Mouse (Mus musculus): ENCODE measurements around the gene Psmd4. TPM values are rescaled to one million over a fixed set of nuclear protein-coding genes. Genes with fewer than 3 reads are reported as not detected.
A peak's percentile ranks its signal among the peaks of the same experiment; 100 is the strongest.

Psmd4 gene
- polyA plus RNA-seq, 1 experiment: 286 TPM

DNA sequence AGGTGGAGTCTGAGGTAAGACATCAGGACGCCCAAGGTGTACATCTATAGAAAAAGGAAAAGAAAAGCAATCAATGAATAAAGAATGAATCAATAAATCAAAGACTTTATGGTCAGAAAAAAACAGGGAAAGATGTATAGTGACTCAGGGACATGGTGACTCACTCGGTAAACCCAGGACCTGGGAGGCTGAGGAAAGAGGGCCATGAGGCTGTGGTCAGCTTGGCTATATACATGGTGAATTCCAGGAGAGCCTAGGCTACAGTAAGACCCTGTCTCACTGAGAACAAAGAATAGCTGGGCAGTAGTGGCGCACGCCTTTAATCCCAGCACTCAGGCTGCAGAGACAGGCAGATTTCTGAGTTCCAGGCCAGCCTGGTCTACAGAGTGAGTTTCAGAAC lies 21.3 kb upstream of the Psmd4 start:
- H3K36me3 ChIP-seq (ENCODE audit: control insufficient read depth, insufficient read depth, low read length, poor library complexity, severe bottlenecking): peaks cover 64% of the 10 kb centered on the region
- TF ChIP-seq EP300 (IDR thresholded peaks at IDR 0.05; ENCODE audit: insufficient read depth, low read depth, low read length): no peak
- no peak for TF ChIP-seq CTCF (IDR thresholded peaks at IDR 0.05; ENCODE audit: low read depth, low read length)
- no peak for TF ChIP-seq POLR2A (IDR thresholded peaks at IDR 0.05; ENCODE audit: insufficient read depth, low read length)
- H3K4me3 ChIP-seq (ENCODE audit: low read depth, low read length): no peak overlapping the region
- no peaks in the 10 kb centered on the region for H3K9me3 ChIP-seq (replicated peaks; ENCODE audit: control insufficient read depth, insufficient read depth, low read length, poor library complexity, severe bottlenecking)
- H3K27me3 ChIP-seq (ENCODE audit: control insufficient read depth, insufficient read depth, low read length, poor library complexity, severe bottlenecking): no peaks in the 10 kb centered on the region
- H3K9ac ChIP-seq (ENCODE audit: low read depth, poor library complexity, severe bottlenecking): no peak overlapping the region
- no peak overlapping the region for H3K27ac ChIP-seq (ENCODE audit: insufficient read depth, low read length)
- H3K4me1 ChIP-seq (ENCODE audit: control insufficient read depth, insufficient read depth, low read length): peaks cover 2% of the 10 kb centered on the region

DNA sequence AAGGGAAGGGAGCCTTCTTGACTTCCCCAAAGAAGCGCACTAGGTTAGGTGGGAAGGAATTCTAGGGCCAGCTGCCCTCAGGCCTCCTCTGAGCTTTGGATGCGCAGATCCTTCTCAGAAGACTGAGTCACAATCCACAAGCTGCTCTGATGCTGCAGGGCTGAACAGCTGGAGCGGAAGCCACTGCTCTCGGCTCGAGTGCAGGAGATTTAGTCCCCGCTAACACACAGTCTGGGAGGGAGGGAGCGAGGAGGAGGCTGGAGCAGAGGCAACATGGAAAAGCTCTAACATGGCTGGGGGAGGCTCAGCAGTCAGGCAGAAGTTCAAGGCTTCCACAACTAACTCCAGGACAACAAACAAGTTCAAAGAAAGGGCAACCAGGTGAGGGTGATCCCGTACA lies 15.7 kb upstream of the Psmd4 start:
- Histone ChIP-seq H3K27me3 (ENCODE audit: control insufficient read depth, insufficient read depth, low read length, poor library complexity, severe bottlenecking) (no peaks in the 10 kb centered on the region), H3K4me1 (ENCODE audit: control insufficient read depth, insufficient read depth, low read length) (peaks cover 2% of the 10 kb centered on the region), H3K9ac (ENCODE audit: low read depth, poor library complexity, severe bottlenecking) (no peak overlapping the region), H3K36me3 (ENCODE audit: control insufficient read depth, insufficient read depth, low read length, poor library complexity, severe bottlenecking) (peaks cover 28% of the 10 kb centered on the region), H3K9me3 (replicated peaks; ENCODE audit: control insufficient read depth, insufficient read depth, low read length, poor library complexity, severe bottlenecking) (no peaks in the 10 kb centered on the region), H3K27ac (ENCODE audit: insufficient read depth, low read length) (no peak overlapping the region), H3K4me3 (ENCODE audit: low read depth, low read length) (no peak overlapping the region)
- TF ChIP-seq POLR2A (IDR thresholded peaks at IDR 0.05; ENCODE audit: insufficient read depth, low read length): no peak
- no peak for TF ChIP-seq CTCF (IDR thresholded peaks at IDR 0.05; ENCODE audit: low read depth, low read length)

DNA sequence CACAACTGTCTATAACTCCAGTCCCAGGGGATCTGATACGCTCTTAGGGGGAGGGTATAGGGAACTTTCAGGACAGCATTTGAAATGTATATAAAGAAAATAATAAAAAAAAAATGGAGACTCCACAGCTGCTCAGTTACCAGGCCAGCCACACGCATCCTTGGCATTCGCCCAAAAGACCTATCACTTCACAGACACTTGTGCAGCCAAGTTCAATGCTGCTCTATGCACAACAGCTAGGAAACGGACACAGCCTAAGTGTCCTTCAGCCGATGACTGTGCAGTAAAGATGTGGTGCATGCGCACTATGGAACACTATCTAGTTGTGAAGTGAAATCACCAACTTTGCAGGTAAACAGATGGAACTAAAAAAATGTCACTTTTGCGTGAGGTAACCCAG lies 13.9 kb upstream of the Psmd4 start:
- Histone ChIP-seq H3K36me3 (ENCODE audit: control insufficient read depth, insufficient read depth, low read length, poor library complexity, severe bottlenecking) (peaks cover 17% of the 10 kb centered on the region), H3K9me3 (replicated peaks; ENCODE audit: control insufficient read depth, insufficient read depth, low read length, poor library complexity, severe bottlenecking) (no peaks in the 10 kb centered on the region), H3K9ac (ENCODE audit: low read depth, poor library complexity, severe bottlenecking) (no peak overlapping the region), H3K27me3 (ENCODE audit: control insufficient read depth, insufficient read depth, low read length, poor library complexity, severe bottlenecking) (no peaks in the 10 kb centered on the region), H3K4me1 (ENCODE audit: control insufficient read depth, insufficient read depth, low read length) (peaks cover 2% of the 10 kb centered on the region), H3K4me3 (ENCODE audit: low read depth, low read length) (no peak overlapping the region), H3K27ac (ENCODE audit: insufficient read depth, low read length) (no peak overlapping the region)
- no peak for TF ChIP-seq CTCF (IDR thresholded peaks at IDR 0.05; ENCODE audit: low read depth, low read length)
- TF ChIP-seq POLR2A (IDR thresholded peaks at IDR 0.05; ENCODE audit: insufficient read depth, low read length): no peak
- TF ChIP-seq EP300 (IDR thresholded peaks at IDR 0.05; ENCODE audit: insufficient read depth, low read depth, low read length): no peak

DNA sequence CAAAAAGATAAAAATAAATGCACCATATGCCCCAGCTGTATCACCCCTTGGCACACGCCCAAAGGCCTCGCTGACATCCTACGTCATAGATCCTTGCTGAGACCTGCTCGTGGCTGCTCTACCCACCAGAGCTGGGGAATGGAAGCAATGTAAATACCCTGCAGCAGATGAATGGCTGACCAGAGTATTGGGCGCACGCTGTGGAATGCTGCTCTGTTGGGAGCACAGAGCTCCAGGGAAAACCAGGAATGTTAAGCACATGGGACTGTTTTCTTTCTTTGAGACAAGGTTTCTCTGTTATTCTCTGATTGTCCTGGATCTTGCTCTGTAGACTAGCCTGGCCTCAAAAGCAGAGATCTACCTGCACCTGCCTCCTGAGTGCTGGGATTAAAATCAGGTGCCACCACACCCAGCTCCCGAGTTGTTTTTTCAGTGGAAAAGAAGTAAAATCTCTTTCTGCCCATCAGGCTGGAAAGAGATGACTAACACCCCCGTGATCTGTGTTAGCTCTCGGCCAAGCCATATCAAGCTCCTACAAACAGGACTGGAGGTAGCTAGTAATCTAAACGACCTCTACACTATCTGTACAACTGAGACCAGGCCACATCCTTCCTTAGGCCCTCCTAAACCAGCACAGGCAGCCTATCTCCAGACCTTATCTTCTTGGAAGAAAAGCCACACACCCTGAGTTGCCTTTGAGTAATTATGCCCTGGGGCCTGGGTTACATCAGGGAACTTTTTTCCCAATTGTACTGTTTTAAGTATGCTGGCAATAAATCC lies 12.3 kb upstream of the Psmd4 start:
- no peaks in the 10 kb centered on the region for H3K9me3 ChIP-seq (replicated peaks; ENCODE audit: control insufficient read depth, insufficient read depth, low read length, poor library complexity, severe bottlenecking)
- H3K9ac ChIP-seq (ENCODE audit: low read depth, poor library complexity, severe bottlenecking): no peak overlapping the region
- no peaks in the 10 kb centered on the region for H3K27me3 ChIP-seq (ENCODE audit: control insufficient read depth, insufficient read depth, low read length, poor library complexity, severe bottlenecking)
- no peak overlapping the region for H3K4me3 ChIP-seq (ENCODE audit: low read depth, low read length)
- peak overlapping the region; percentile 33; the same call in 1 of the 2 replicates for H3K27ac ChIP-seq (ENCODE audit: insufficient read depth, low read length)
- TF ChIP-seq EP300 (IDR thresholded peaks at IDR 0.05; ENCODE audit: insufficient read depth, low read depth, low read length) (no peak), CTCF (IDR thresholded peaks at IDR 0.05; ENCODE audit: low read depth, low read length) (no peak), POLR2A (IDR thresholded peaks at IDR 0.05; ENCODE audit: insufficient read depth, low read length) (no peak)
- H3K36me3 ChIP-seq (ENCODE audit: control insufficient read depth, insufficient read depth, low read length, poor library complexity, severe bottlenecking): peaks cover 8% of the 10 kb centered on the region
- peaks cover 2% of the 10 kb centered on the region for H3K4me1 ChIP-seq (ENCODE audit: control insufficient read depth, insufficient read depth, low read length)

DNA sequence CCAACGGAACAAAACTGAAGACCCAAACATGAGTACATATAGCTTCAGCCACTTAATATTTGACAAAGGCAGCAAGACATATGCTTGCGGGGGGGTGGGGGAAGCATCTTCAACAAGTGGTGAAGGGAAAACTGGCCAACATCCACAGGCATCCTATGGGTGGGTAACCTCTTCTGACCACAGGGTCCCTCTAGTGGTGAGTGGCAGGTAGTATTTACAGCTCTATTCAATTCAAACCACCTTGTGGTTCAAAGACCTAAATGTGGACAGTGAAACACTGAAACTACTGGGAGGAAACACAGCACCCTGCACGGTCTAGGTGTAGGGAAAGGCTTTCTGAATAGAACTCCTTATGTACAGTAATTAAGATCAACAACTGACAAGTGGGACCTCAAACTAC lies 11.3 kb upstream of the Psmd4 start:
- Histone ChIP-seq H3K4me1 (ENCODE audit: control insufficient read depth, insufficient read depth, low read length) (peaks cover under 1% of the 10 kb centered on the region), H3K4me3 (ENCODE audit: low read depth, low read length) (no peak overlapping the region), H3K36me3 (ENCODE audit: control insufficient read depth, insufficient read depth, low read length, poor library complexity, severe bottlenecking) (peaks cover under 1% of the 10 kb centered on the region; the same call in 1 of the 2 replicates), H3K27ac (ENCODE audit: insufficient read depth, low read length) (no peak overlapping the region), H3K27me3 (ENCODE audit: control insufficient read depth, insufficient read depth, low read length, poor library complexity, severe bottlenecking) (no peaks in the 10 kb centered on the region), H3K9ac (ENCODE audit: low read depth, poor library complexity, severe bottlenecking) (no peak overlapping the region), H3K9me3 (replicated peaks; ENCODE audit: control insufficient read depth, insufficient read depth, low read length, poor library complexity, severe bottlenecking) (no peaks in the 10 kb centered on the region)
- TF ChIP-seq POLR2A (IDR thresholded peaks at IDR 0.05; ENCODE audit: insufficient read depth, low read length) (no peak), CTCF (IDR thresholded peaks at IDR 0.05; ENCODE audit: low read depth, low read length) (peak; percentile 51), EP300 (IDR thresholded peaks at IDR 0.05; ENCODE audit: insufficient read depth, low read depth, low read length) (no peak)

DNA sequence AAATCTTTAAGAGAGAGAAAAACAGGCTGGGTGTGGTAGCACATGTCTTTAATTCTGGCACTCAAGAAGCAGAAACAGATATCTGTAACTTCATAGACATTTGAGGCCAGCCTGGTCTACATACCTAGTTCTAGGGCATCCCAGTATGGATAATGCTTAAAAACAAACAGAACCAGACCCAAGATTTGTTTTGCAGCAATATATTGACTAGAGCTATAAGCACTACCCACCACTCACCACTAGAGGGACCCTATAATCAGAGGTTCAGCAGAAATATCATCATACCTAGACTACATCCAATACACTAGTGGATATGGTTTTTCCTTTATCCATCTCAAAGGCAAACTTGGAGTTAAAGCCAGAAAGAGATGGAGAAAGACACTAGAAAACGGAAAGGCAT lies 10.5 kb upstream of the Psmd4 start:
- Histone ChIP-seq H3K9ac (ENCODE audit: low read depth, poor library complexity, severe bottlenecking) (no peak overlapping the region), H3K4me1 (ENCODE audit: control insufficient read depth, insufficient read depth, low read length) (no peaks in the 10 kb centered on the region), H3K9me3 (replicated peaks; ENCODE audit: control insufficient read depth, insufficient read depth, low read length, poor library complexity, severe bottlenecking) (no peaks in the 10 kb centered on the region), H3K27me3 (ENCODE audit: control insufficient read depth, insufficient read depth, low read length, poor library complexity, severe bottlenecking) (no peaks in the 10 kb centered on the region), H3K27ac (ENCODE audit: insufficient read depth, low read length) (no peak overlapping the region), H3K36me3 (ENCODE audit: control insufficient read depth, insufficient read depth, low read length, poor library complexity, severe bottlenecking) (no peaks in the 10 kb centered on the region), H3K4me3 (ENCODE audit: low read depth, low read length) (no peak overlapping the region)
- no peak for TF ChIP-seq EP300 (IDR thresholded peaks at IDR 0.05; ENCODE audit: insufficient read depth, low read depth, low read length)
- TF ChIP-seq POLR2A (IDR thresholded peaks at IDR 0.05; ENCODE audit: insufficient read depth, low read length): no peak
- TF ChIP-seq CTCF (IDR thresholded peaks at IDR 0.05; ENCODE audit: low read depth, low read length): no peak
